Mouse (Mus musculus) cerebellum, adult 11 months (tissue): ENCODE results near the gene Krt20.

Source experiments
- DNase-seq: peaks from one replicate; pipeline ENCODE4 v3.0.0; 2022

The Krt20 gene

GRCm38 (mm10) chr11:99437972-99438371 is at the start of gene Krt20:
TSS of gene Krt20 (minus strand) at chr11:99438150.
- no peak for DNase-seq

GRCm38 (mm10) chr11:99474981-99475380 is 37.0 kb upstream of the Krt20 start:
- no peak for DNase-seq

- no peak for DNase-seq
Measured at GRCm38 (mm10) chr11:99473433-99473832, 35.5 kb upstream of the Krt20 start.

- no peak for DNase-seq
Measured at GRCm38 (mm10) chr11:99472405-99472804, 34.5 kb upstream of the Krt20 start.

- no peak for DNase-seq
Measured at GRCm38 (mm10) chr11:99471946-99472345, 34.0 kb upstream of the Krt20 start.

- DNase-seq: no peak
Measured at GRCm38 (mm10) chr11:99469228-99469627, 31.3 kb upstream of the Krt20 start.

GRCm38 (mm10) chr11:99468566-99468965 is 30.6 kb upstream of the Krt20 start:
- no peak for DNase-seq

- DNase-seq: no peak
Measured at GRCm38 (mm10) chr11:99466316-99466715, 28.4 kb upstream of the Krt20 start.

- peak; percentile 69 for DNase-seq
Measured at GRCm38 (mm10) chr11:99464836-99465235, 26.9 kb upstream of the Krt20 start.

- peak; percentile 20 for DNase-seq
Measured at GRCm38 (mm10) chr11:99463155-99463554, 25.2 kb upstream of the Krt20 start.

- no peak for DNase-seq
Measured at GRCm38 (mm10) chr11:99461736-99462135, 23.8 kb upstream of the Krt20 start.

GRCm38 (mm10) chr11:99458887-99459286 is 20.9 kb upstream of the Krt20 start:
- no peak for DNase-seq

GRCm38 (mm10) chr11:99454759-99455158 is 16.8 kb upstream of the Krt20 start:
- DNase-seq: no peak

GRCm38 (mm10) chr11:99454044-99454443 is 16.1 kb upstream of the Krt20 start:
- no peak for DNase-seq

GRCm38 (mm10) chr11:99448769-99449168 is 10.8 kb upstream of the Krt20 start:
- no peak for DNase-seq

GRCm38 (mm10) chr11:99441220-99441619 is 3.3 kb upstream of the Krt20 start:
- no peak for DNase-seq

GRCm38 (mm10) chr11:99439465-99439864 is 1.5 kb upstream of the Krt20 start:
- no peak for DNase-seq

- no peak for DNase-seq
Measured at GRCm38 (mm10) chr11:99436625-99437024, 1.3 kb downstream of the Krt20 start.

GRCm38 (mm10) chr11:99430670-99431069 is 7.3 kb downstream of the Krt20 start:
- no peak for DNase-seq

- no peak for DNase-seq
Measured at GRCm38 (mm10) chr11:99422159-99422558, 15.8 kb downstream of the Krt20 start, which contains the start of gene Krt12. TSS of gene Krt12 (minus strand) at chr11:99422259.

- DNase-seq: no peak
Measured at GRCm38 (mm10) chr11:99420586-99420985, 17.4 kb downstream of the Krt20 start.

GRCm38 (mm10) chr11:99417819-99418218 is 20.1 kb downstream of the Krt20 start:
- no peak for DNase-seq

- DNase-seq: no peak
Measured at GRCm38 (mm10) chr11:99416902-99417301, 21.0 kb downstream of the Krt20 start.

GRCm38 (mm10) chr11:99414463-99415147 is 23.3 kb downstream of the Krt20 start:
- DNase-seq: no peak

- no peak for DNase-seq
Measured at GRCm38 (mm10) chr11:99413247-99413646, 24.7 kb downstream of the Krt20 start.
